Mouse (Mus musculus) cerebellum, adult 18-20 months (tissue): ENCODE measurements around the gene Hist1h3g.
A peak's percentile ranks its signal among the peaks of the same experiment; 100 is the strongest.
"Not testable (repeated sequence)": the region's sequence is repeated elsewhere in the genome, so short reads cannot be mapped to it uniquely, and the experiment has no call there.

ENCODE experiments used
- DNase-seq, 2 experiments: peaks; one replicate each; pipeline ENCODE4 v3.0.0; 2021

Gene Hist1h3g

DNA sequence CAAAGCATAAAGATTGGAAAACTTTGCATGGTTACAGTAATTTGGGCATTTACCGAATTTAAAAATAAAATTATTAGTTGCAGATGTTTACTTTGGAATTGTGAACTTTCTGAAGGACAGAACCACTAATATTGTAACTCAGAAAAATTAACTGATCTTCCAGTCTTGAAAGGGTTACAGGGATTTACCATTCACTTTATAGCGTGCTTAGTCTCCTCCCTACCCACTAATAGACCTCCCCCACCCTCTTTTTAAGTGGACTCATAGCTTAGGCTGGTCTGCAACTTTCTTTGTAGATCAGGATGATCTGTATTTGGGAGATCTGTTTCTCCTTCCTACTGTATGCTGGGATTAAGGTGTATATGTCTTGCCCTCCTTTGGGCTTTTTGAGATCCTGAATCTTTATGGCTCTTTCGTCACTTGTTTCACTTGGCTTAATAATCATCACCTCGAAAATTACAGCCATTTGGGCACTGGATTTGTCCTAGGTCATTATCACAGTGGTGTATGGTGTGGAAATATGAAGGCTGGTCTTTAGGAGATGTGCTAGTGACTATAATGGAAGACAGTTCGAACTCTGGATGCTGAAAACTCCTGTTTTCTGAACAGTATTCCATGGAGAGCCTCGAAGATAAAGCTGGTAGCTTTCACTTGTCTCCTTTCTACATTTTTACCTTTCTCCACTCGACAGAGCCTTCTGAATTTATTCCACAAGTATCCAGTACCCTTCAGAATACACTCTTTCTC, 1.0 kb downstream of the Hist1h3g start:
- DNase-seq, result no peak

DNA sequence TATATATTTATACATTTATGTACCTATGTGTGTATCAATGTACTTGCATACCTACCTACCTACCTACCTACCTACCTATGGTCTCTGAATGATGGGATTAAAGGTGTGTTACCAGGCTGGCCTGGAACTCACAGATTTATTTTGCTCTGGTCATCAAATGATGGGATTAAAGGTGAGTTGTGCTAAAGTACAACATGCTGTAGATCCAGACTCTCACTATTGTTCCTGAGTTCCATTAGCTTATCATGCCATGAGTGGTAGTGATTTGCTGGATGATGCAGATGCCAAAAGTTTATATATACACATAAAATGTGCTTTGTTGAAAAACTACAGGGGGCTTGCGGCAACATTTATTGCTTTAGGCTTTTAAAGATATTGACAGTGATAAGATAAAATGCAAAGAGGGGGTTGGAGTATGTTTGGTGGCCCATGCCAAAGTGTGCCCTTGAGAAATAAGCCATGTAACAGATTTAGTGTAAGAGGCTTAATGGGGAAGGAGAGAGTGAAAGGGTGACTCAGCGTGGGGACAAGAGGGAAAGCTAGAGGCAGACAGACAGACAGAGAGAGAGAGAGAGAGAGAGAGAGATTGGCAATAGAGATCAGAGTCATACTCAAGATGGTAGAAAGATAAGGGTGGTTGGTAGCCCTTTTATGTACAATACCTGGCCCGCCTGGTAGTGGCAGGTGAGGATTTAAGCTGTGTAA, 1.9 kb downstream of the Hist1h3g start:
- no peak for DNase-seq

DNA sequence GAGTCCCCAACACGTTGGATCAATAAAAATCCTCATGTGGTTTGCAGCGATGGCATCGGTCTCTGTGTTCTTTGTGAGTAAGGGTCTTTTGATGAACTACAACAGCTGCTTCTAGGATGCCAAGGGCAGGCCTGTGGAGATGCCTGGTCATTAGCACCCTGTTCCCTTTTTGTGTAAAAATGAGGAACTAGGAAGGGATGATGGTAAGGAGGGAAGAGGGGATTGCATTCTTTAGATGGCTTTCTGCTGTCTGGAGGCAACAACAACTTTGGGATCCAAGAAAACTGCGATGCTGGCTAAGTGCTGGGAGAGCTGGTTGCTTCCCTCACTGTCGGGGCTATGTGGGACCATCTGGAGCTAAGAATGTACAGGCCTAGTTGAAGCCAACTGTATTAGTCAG, 3.0 kb downstream of the Hist1h3g start:
- DNase-seq, result no peak

- not testable (repeated sequence) for DNase-seq
Measured at GRCm38 (mm10) chr13:23539821-23540220, 4.6 kb downstream of the Hist1h3g start.

DNA sequence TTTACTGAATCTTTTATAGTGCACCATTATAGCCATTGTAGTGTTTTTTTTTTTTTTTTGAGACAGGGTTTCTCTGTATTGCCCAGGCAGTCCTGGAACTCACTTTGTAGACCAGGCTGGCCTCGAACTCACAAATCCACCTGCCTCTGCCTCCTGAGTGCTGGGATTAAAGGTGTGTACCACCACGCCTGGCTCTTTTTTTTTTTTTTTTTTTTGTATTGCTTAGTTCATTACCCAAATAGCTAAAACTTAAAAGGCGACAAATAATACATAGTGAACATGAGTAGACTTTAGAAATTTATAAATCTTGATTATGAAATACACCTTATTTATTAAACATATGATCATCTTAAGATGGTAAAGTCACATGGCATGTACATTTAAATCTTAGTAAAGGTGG, 6.3 kb downstream of the Hist1h3g start:
- DNase-seq, result no peak

GRCm38 (mm10) chr13:23542225-23542980, 7.2 kb downstream of the Hist1h3g start:
- DNase-seq, result not testable (repeated sequence)

DNA sequence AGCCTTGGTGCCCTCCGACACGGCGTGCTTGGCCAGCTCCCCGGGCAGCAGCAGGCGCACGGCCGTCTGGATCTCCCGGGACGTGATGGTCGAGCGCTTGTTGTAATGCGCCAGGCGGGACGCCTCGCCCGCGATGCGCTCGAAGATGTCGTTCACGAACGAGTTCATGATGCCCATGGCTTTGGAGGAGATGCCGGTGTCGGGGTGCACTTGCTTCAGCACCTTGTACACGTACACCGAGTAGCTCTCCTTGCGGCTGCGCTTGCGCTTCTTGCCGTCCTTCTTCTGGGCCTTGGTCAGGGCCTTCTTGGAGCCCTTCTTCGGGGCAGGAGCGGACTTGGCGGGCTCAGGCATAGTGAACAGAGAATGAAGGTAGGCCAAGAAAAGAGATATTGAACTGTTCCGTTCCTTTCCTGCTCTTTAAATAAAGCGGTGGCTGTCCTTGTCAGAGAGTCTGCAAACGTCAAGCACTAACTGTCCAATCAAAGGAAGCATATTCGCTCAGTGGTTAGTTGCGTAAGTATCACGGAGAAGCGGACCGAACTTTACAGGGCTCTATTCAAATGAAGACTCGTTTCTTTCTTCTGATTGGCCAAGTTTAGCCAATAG, 7.9 kb downstream of the Hist1h3g start, which contains the start of gene Hist1h2bh:
Hist1h2bh (minus strand) TSS at position 394 of the 609 bp plus-strand sequence.
- DNase-seq, result peak; percentile 48 to 53

DNA sequence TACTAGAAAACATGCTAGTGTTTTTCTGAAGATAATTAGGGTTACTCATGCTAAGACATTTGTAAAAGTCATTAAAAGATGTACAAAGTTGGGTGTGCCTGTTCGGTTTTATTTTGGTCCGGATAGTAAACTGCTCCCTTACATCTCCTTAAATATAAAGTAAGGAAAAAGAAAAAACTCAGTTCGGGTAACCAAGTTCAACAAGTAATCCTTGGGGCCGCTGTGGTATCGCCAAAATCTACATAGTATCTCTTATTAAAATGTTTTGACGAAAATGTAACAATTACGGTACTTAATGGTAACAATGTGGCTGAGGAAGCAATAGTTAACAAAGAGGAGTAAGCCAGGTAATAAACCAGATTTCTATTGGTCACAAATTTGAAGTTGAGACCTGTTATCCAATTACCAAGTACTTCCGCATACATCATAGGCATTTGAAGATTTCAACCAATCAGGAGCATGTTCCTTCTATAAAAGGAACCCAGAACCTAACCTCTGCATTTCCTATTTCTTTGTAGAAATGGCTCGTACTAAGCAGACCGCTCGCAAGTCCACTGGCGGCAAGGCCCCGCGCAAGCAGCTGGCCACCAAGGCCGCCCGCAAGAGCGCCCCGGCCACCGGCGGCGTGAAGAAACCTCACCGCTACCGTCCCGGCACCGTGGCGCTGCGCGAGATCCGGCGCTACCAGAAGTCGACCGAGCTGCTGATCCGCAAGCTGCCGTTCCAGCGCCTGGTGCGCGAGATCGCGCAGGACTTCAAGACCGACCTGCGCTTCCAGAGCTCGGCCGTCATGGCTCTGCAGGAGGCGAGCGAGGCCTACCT, 9.0 kb downstream of the Hist1h3g start, which contains the start of gene Hist1h3f:
Hist1h3f (plus strand) TSS at position 88 of the 822 bp plus-strand sequence.
- DNase-seq, result peak; percentile 49 to 79

DNA sequence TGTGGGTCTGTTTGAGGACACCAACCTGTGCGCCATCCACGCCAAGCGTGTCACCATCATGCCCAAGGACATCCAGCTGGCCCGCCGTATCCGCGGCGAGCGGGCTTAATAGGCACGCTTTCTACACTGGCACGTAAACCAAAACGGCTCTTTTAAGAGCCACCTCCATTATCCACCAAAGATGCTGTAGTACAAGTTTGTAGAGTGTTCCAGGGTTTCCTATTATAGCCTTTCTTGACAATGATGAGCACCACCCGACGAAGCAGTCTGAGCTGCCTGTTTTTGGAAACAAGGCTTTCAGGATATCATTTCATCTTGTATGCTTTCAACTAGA, 9.5 kb downstream of the Hist1h3g start:
- peak in 1 of 2 experiments; percentile 42 for DNase-seq

DNA sequence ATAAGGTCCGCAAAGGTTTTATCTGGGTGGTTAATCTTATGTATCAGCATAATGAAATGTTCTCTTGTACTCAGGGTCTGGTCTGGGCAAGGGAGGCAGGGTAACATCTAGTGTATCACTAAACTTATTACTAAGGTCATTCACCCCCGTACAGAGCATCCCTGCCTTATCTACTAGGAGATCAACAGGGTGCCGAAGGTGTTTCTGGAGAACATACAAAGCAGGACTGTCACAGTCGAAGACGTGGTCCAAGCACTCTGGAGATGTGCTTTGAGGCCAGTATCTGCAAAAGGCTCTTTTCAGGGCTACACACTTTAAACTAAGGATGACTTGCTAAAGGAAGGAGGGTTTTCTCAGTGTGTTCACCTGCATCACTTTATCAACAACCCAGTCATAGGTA, 11.5 kb downstream of the Hist1h3g start:
- no peak for DNase-seq

DNA sequence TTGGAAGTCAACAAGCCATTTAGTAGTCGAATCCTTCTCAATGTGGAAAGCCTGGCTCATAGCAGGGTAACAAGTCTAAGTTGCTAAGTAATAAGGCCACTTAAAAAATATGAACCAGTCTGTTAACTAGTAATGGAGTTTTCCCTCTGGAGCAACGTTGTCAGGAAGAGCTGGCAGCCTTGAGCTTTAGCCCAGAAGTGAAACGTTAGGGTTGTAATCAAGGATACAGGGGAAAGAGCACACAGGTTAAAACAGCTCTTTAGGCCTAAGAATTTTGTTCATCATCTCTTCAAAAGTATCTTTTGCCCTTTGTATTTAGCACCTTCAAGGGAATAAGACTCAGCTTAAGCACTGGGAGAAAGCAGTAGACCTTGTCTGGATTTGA, 15.5 kb downstream of the Hist1h3g start:
- DNase-seq, result no peak

- peak; percentile 85 to 89 for DNase-seq
Measured at GRCm38 (mm10) chr13:23551146-23551834, 16.1 kb downstream of the Hist1h3g start, which contains the start of gene Hist1h4f. Gene Hist1h4f, minus strand, starts transcription at chr13:23551648.

GRCm38 (mm10) chr13:23551931-23552914, 17.0 kb downstream of the Hist1h3g start:
- DNase-seq, result no peak

DNA sequence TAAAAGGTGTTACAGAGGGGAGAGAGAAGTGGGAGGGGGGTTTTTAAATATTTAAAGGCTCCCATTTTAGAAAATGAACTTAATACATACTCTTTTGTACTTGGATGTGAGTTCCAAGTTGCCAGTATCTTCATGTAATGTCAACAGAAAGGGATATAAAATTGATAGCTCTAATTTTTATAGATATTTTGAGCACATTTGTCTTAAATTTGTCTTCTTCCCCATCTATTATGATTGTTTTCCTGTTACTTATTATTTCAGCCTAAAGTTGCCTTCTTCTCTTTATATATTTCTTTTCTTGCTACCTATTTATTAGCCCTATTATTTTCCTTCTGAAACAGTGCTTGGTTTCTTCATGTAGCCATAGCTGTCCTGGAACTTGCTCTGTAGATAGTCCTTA, 17.7 kb downstream of the Hist1h3g start, which contains the start of gene Hist1h1d:
Hist1h1d (plus strand) TSS at position 301 of the 400 bp plus-strand sequence.
- no peak for DNase-seq

- DNase-seq, result no peak
Measured at GRCm38 (mm10) chr13:23554393-23554792, 19.2 kb downstream of the Hist1h3g start.

DNA sequence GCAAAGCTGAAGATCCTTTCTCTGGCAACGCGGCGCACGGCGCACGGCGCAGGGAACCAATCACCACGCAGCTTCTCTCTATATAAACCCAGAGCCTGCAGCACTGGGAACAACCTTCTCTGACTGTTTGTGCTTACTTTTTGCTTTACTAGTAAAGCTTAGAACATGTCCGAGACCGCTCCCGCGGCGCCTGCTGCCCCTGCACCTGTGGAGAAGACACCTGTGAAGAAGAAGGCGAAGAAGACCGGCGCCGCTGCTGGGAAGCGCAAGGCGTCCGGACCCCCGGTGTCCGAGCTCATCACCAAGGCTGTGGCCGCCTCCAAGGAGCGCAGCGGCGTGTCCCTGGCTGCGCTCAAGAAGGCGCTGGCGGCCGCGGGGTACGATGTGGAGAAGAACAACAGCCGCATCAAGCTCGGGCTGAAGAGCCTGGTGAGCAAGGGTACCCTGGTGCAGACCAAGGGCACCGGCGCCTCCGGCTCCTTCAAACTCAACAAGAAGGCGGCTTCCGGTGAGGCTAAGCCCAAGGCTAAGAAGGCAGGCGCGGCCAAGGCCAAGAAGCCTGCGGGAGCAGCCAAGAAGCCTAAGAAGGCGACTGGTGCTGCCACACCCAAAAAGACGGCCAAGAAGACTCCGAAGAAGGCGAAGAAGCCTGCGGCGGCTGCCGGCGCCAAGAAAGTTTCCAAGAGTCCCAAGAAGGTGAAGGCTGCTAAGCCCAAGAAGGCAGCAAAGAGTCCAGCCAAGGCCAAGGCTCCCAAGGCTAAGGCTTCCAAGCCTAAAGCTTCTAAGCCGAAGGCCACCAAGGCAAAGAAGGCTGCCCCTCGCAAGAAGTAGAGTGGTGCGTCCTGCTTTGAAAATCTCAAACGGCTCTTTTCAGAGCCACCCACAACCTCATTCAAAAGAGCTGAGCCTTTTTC, 20.0 kb downstream of the Hist1h3g start:
- DNase-seq, result peak; percentile 71 to 72

DNA sequence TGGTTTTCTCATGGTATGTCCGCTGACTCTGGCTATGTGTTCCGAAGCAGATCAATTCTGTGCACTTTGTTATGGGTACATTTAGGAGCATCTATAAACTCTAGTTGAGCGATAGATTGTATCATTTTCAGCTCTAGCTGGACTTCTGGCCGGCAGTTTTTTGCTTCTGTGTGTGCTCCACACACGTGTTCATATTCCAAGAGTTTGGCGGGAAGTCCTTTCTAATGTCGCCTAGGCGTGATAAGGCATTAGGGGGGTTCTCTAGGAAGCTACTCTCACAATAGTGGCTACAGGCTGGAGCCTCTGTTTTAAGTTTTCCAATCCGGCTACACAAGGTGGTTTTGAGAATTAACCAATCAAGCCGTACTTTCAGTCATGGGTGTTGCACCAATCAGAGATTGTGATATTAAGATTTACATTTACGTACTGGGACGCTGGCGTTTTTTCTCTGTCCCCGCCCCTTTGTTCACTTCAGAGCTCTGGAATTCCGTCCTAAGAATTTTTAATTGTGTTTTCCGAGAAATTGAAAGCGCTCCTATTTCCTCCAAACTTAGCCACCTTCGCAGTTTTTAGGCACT, 20.7 kb downstream of the Hist1h3g start:
- DNase-seq, result peak; percentile 64 to 68

- no peak for DNase-seq
Measured at GRCm38 (mm10) chr13:23556906-23557305, 21.7 kb downstream of the Hist1h3g start.
